In genomic region chr13:21936968-21937367, GRCm38 (mm10) we compare ENCODE assay signal across 7 mouse cellular contexts. TPM values are rescaled to one million over a fixed set of nuclear protein-coding genes. Genes with fewer than 3 reads are reported as not detected.
DNase-seq lines count a peak whose midpoint lies in the region; ATAC-seq lines count a peak whose summit lies in the region.

No protein-coding gene starts in this region.

- peak; percentile 48 for DNase-seq in urinary bladder, postnatal 14 days (ENCODE audit: low spot score)
- no peak for DNase-seq in urinary bladder, adult 18-20 months (ENCODE audit: low spot score in 2 of 2)
- peak; percentile 93 for DNase-seq in embryo, embryonic 10.5 days (ENCODE audit: low spot score)
- DNase-seq in heart, postnatal 10 days = peak; percentile 27 to 43
- DNase-seq in liver = peak; percentile 92
- DNase-seq in neural tube, embryonic 11.5 days (ENCODE audit: low spot score) = peak; percentile 70
- peak; percentile 93 for DNase-seq in thymus, postnatal 25 days

- no peak overlapping the region for H3K27ac ChIP-seq in neural tube, embryonic 11.5 days (ENCODE audit: low read depth, low read length)

- WGBS in neural tube, embryonic 11.5 days = under 1% methylated on average over 17 of the region's 17 CpGs

- H3K4me1 ChIP-seq in neural tube, embryonic 11.5 days (ENCODE audit: control insufficient read depth, insufficient read depth, low read length) = no peaks in the 10 kb centered on the region

- intact Hi-C loops in heart, postnatal 10 days (cut with DNase I) = no loop called here

- peak overlapping the region; percentile 23; the same call in 1 of the 2 replicates for H3K4me3 ChIP-seq in neural tube, embryonic 11.5 days (ENCODE audit: low read depth, low read length)

- no peaks in the 10 kb centered on the region for H3K36me3 ChIP-seq in neural tube, embryonic 11.5 days (ENCODE audit: control insufficient read depth, insufficient read depth, low read length)

- peak overlapping the region; percentile 39 for H3K4me2 ChIP-seq in neural tube, embryonic 11.5 days (ENCODE audit: low read depth)

- no peaks in the 10 kb centered on the region for H3K9me3 ChIP-seq in neural tube, embryonic 11.5 days (ENCODE audit: control insufficient read depth, low read length)

- no peaks in the 10 kb centered on the region for H3K27me3 ChIP-seq in neural tube, embryonic 11.5 days (ENCODE audit: control insufficient read depth, insufficient read depth, low read length)

- no peak overlapping the region for H3K9ac ChIP-seq in neural tube, embryonic 11.5 days (ENCODE audit: low read length)

- ATAC-seq in neural tube, embryonic 11.5 days (ENCODE audit: insufficient read depth, low FRiP score, low TSS enrichment) = no peak

RNA-seq across cellular contexts. Expression of gene Zfp184, which starts 7.9 kb away (rescaled TPM):
- total RNA-seq in heart, postnatal 10 days (2021) = 1 to 10 TPM; 1.4 to 1.9 TPM
- 22.1 and 25.9 TPM in 2 replicates for polyA plus RNA-seq in neural tube, embryonic 11.5 days (2014; fragmentation: Nextera tagmentation; extraction: Ambion mirVana)

RNA-seq across cellular contexts. Expression of gene Pom121l2, which starts 44.0 kb away (rescaled TPM):
- not detected for total RNA-seq in heart, postnatal 10 days (2021)
- 0.16 and 0.19 TPM in 2 replicates for polyA plus RNA-seq in neural tube, embryonic 11.5 days (2014; fragmentation: Nextera tagmentation; extraction: Ambion mirVana)

Comparison
In these comparisons a context has a peak if more than half of its experiments do, and no peak if none do; other contexts are left out.
1. DNase-seq: peak in urinary bladder, postnatal 14 days (single experiment), embryo, embryonic 10.5 days (single experiment), heart, postnatal 10 days (2 of 2), liver (single experiment), neural tube, embryonic 11.5 days (single experiment) and thymus, postnatal 25 days (single experiment); none in urinary bladder, adult 18-20 months (0 of 2).